Mouse (Mus musculus) hindbrain, embryonic 10.5 days (tissue): ENCODE results near the gene Mknk2. TPM values are rescaled to one million over a fixed set of nuclear protein-coding genes. Genes with fewer than 3 reads are reported as not detected.

Experiments
- DNase-seq: peaks from one replicate; pipeline ENCODE4 v3.0.0-alpha.2; 2017; ENCODE audit warnings: low spot score
- H3K27ac ChIP-seq: fragments of 300-500 bp; sonication (generic); 2 replicates; pipeline ENCODE4 v1.5.1; 2016; ENCODE audit warnings: mild to moderate bottlenecking, moderate library complexity
- H3K27me3 ChIP-seq: fragments of 300-500 bp; sonication (generic); 2 replicates; pipeline ENCODE4 v1.6.1; 2016; ENCODE audit warnings: mild to moderate bottlenecking; ENCODE audit not compliant: poor library complexity, insufficient read depth, severe bottlenecking
- H3K36me3 ChIP-seq: fragments of 300-500 bp; sonication (generic); 2 replicates; pipeline ENCODE4 v1.6.1; 2016; ENCODE audit warnings: mild to moderate bottlenecking, moderate library complexity
- H3K4me1 ChIP-seq: fragments of 300-500 bp; sonication (generic); replicated peaks from 2 replicates; pipeline ENCODE4 v1.6.1; 2016; ENCODE audit warnings: mild to moderate bottlenecking
- H3K4me3 ChIP-seq: fragments of 300-500 bp; sonication (generic); 2 replicates; pipeline ENCODE4 v1.5.1; 2016; ENCODE audit warnings: mild to moderate bottlenecking, moderate library complexity
- H3K9me3 ChIP-seq: fragments of 300-500 bp; sonication (generic); 2 replicates; pipeline ENCODE4 v1.6.1; 2016; ENCODE audit warnings: mild to moderate bottlenecking, moderate library complexity
- WGBS: fragments of 180-500 bp; shearing (Covaris S2); methylation state at CpG from one replicate; pipeline ENCODE4 v1.1.7; 2016; 5-methylcytosine and 5-hydroxymethylcytosine counted together
- polyA plus RNA-seq: library from polyadenylated mRNA; unstranded; fragments of >200 nt; fragmentation: Nextera tagmentation; extraction: Ambion mirVana; gene quantifications from 2 replicates; pipeline ENCODE4 v1.2.1, GENCODE M21; 2016

Mknk2 gene
- polyA plus RNA-seq, result 93.2 and 97.8 TPM in 2 replicates

GRCm38 (mm10) chr10:80677942-80678436 lies at the start of gene Mknk2:
Mknk2 (minus strand) TSS chr10:80678112.
- no peaks in the 10 kb centered on the region for H3K27me3 ChIP-seq
- no peaks in the 10 kb centered on the region for H3K9me3 ChIP-seq
- peak within 1 kb of the TSS; percentile 96 for H3K27ac ChIP-seq
- peak within 1 kb of the TSS; percentile 100 for H3K4me3 ChIP-seq
- peaks cover 65% of the 10 kb centered on the region for H3K4me1 ChIP-seq
- WGBS, result 41% methylated on average over 8 of the region's 8 CpGs
- H3K36me3 ChIP-seq, result peaks cover 16% of the 10 kb centered on the region
- no peak for DNase-seq

GRCm38 (mm10) chr10:80717281-80717680 lies 39.4 kb upstream of the Mknk2 start:
- Histone ChIP-seq H3K9me3 (no peaks in the 10 kb centered on the region; the same call in 1 of the 2 replicates), H3K27ac (no peak overlapping the region), H3K4me3 (no peak overlapping the region), H3K27me3 (no peaks in the 10 kb centered on the region), H3K36me3 (peaks cover 100% of the 10 kb centered on the region), H3K4me1 (no peaks in the 10 kb centered on the region)
- WGBS, result 81% methylated on average over 1 of the region's 1 CpGs
- DNase-seq, result no peak

- 90% methylated on average over 3 of the region's 3 CpGs for WGBS
- no peak for DNase-seq
- H3K4me1 ChIP-seq, result no peaks in the 10 kb centered on the region
- no peak overlapping the region for H3K4me3 ChIP-seq
- peaks cover 100% of the 10 kb centered on the region for H3K36me3 ChIP-seq
- H3K9me3 ChIP-seq, result no peaks in the 10 kb centered on the region; the same call in 1 of the 2 replicates
- no peak overlapping the region for H3K27ac ChIP-seq
- no peaks in the 10 kb centered on the region for H3K27me3 ChIP-seq
Observed at GRCm38 (mm10) chr10:80710834-80711233, 32.9 kb upstream of the Mknk2 start.

GRCm38 (mm10) chr10:80705479-80705878 lies 27.6 kb upstream of the Mknk2 start:
- Histone ChIP-seq H3K36me3 (peaks cover 56% of the 10 kb centered on the region), H3K4me3 (no peak overlapping the region), H3K4me1 (peaks cover 38% of the 10 kb centered on the region), H3K27me3 (no peaks in the 10 kb centered on the region), H3K9me3 (no peaks in the 10 kb centered on the region), H3K27ac (no peak overlapping the region)
- 79% methylated on average over 3 of the region's 3 CpGs for WGBS
- no peak for DNase-seq

GRCm38 (mm10) chr10:80705033-80705432 lies 27.1 kb upstream of the Mknk2 start:
- Histone ChIP-seq H3K9me3 (no peaks in the 10 kb centered on the region), H3K27ac (no peak overlapping the region), H3K27me3 (no peaks in the 10 kb centered on the region), H3K4me1 (peaks cover 42% of the 10 kb centered on the region), H3K4me3 (no peak overlapping the region), H3K36me3 (peaks cover 52% of the 10 kb centered on the region)
- 70% methylated on average over 3 of the region's 3 CpGs for WGBS
- no peak for DNase-seq

- Histone ChIP-seq H3K27ac (no peak overlapping the region), H3K9me3 (no peaks in the 10 kb centered on the region), H3K36me3 (peaks cover 45% of the 10 kb centered on the region), H3K27me3 (no peaks in the 10 kb centered on the region), H3K4me1 (peaks cover 46% of the 10 kb centered on the region), H3K4me3 (no peak overlapping the region)
- WGBS, result 87% methylated on average over 5 of the region's 5 CpGs
- DNase-seq, result no peak
Observed at GRCm38 (mm10) chr10:80704418-80704817, 26.5 kb upstream of the Mknk2 start.

- Histone ChIP-seq H3K36me3 (peaks cover 38% of the 10 kb centered on the region), H3K27ac (no peak overlapping the region), H3K9me3 (no peaks in the 10 kb centered on the region), H3K4me3 (peak overlapping the region; percentile 73), H3K27me3 (no peaks in the 10 kb centered on the region), H3K4me1 (peaks cover 50% of the 10 kb centered on the region)
- no peak for DNase-seq
- 83% methylated on average over 5 of the region's 5 CpGs for WGBS
Observed at GRCm38 (mm10) chr10:80703643-80704042, 25.7 kb upstream of the Mknk2 start.

- peak overlapping the region; percentile 73 for H3K4me3 ChIP-seq
- peaks cover 37% of the 10 kb centered on the region for H3K36me3 ChIP-seq
- H3K9me3 ChIP-seq, result no peaks in the 10 kb centered on the region
- H3K27me3 ChIP-seq, result no peaks in the 10 kb centered on the region
- DNase-seq, result peak; percentile 94
- WGBS, result 2% methylated on average over 47 of the region's 47 CpGs
- peak overlapping the region; percentile 88 for H3K27ac ChIP-seq
- H3K4me1 ChIP-seq, result peaks cover 57% of the 10 kb centered on the region
Observed at GRCm38 (mm10) chr10:80702536-80703390, 24.9 kb upstream of the Mknk2 start.

GRCm38 (mm10) chr10:80701721-80702535 lies 24.0 kb upstream of the Mknk2 start, which contains the start of the genes Mob3a and Izumo4:
Mob3a (minus strand) TSS chr10:80701977.
Izumo4 (plus strand) TSS chr10:80702184.
- Histone ChIP-seq H3K27me3 (no peaks in the 10 kb centered on the region), H3K4me1 (peaks cover 57% of the 10 kb centered on the region), H3K9me3 (no peaks in the 10 kb centered on the region), H3K36me3 (peaks cover 33% of the 10 kb centered on the region), H3K4me3 (peak within 1 kb of the TSS; percentile 73), H3K27ac (peak within 1 kb of the TSS; percentile 88)
- peak; percentile 100 for DNase-seq
- WGBS, result under 1% methylated on average over 59 of the region's 59 CpGs

GRCm38 (mm10) chr10:80700732-80701131 lies 22.8 kb upstream of the Mknk2 start:
- peak overlapping the region; percentile 73 for H3K4me3 ChIP-seq
- peaks cover 63% of the 10 kb centered on the region for H3K4me1 ChIP-seq
- no peak for DNase-seq
- peak overlapping the region; percentile 88 for H3K27ac ChIP-seq
- H3K36me3 ChIP-seq, result peaks cover 25% of the 10 kb centered on the region
- no peaks in the 10 kb centered on the region for H3K9me3 ChIP-seq
- 46% methylated on average over 4 of the region's 4 CpGs for WGBS
- no peaks in the 10 kb centered on the region for H3K27me3 ChIP-seq

- WGBS, result 91% methylated on average over 7 of the region's 7 CpGs
- no peak overlapping the region for H3K27ac ChIP-seq
- H3K36me3 ChIP-seq, result peaks cover 21% of the 10 kb centered on the region
- no peaks in the 10 kb centered on the region for H3K27me3 ChIP-seq
- H3K4me3 ChIP-seq, result peak overlapping the region; percentile 73
- DNase-seq, result no peak
- no peaks in the 10 kb centered on the region for H3K9me3 ChIP-seq
- peaks cover 68% of the 10 kb centered on the region for H3K4me1 ChIP-seq
Observed at GRCm38 (mm10) chr10:80700038-80700504, 22.2 kb upstream of the Mknk2 start.

- peaks cover 63% of the 10 kb centered on the region for H3K4me1 ChIP-seq
- H3K36me3 ChIP-seq, result peaks cover 33% of the 10 kb centered on the region
- no peak for DNase-seq
- H3K4me3 ChIP-seq, result 0 out of 2 replicates have a peak overlapping the region, but pooled peaks have one; percentile 10
- H3K27me3 ChIP-seq, result no peaks in the 10 kb centered on the region
- no peaks in the 10 kb centered on the region for H3K9me3 ChIP-seq
- WGBS, result 93% methylated on average over 9 of the region's 9 CpGs
- no peak overlapping the region for H3K27ac ChIP-seq
Observed at GRCm38 (mm10) chr10:80698605-80699004, 20.7 kb upstream of the Mknk2 start.
